Mouse (Mus musculus): Measurements from ENCODE around the gene Galm. TPM values are rescaled to one million over a fixed set of nuclear protein-coding genes. Genes with fewer than 3 reads are reported as not detected.

The Galm gene
- polyA plus RNA-seq, 1 experiment from 2014 or later = 3.4 TPM

GRCm38 (mm10) chr17:80097221-80097620 lies 30.1 kb upstream of the Galm start:
- Histone ChIP-seq H3K27me3 (no peaks in the 10 kb centered on the region), H3K4me1 (peaks cover 16% of the 10 kb centered on the region), H3K9ac (no peak overlapping the region), H3K27ac (no peak overlapping the region), H3K4me3 (no peak overlapping the region), H3K9me3 (replicated peaks) (no peaks in the 10 kb centered on the region), H3K36me3 (ENCODE audit: poor library complexity, severe bottlenecking) (no peaks in the 10 kb centered on the region), H3K4me2 (no peak overlapping the region)
- 35% methylated on average over 2 of the region's 2 CpGs for WGBS
- ATAC-seq = no peak

- Histone ChIP-seq H3K9me3 (replicated peaks) (no peaks in the 10 kb centered on the region), H3K9ac (no peak overlapping the region), H3K27ac (no peak overlapping the region), H3K27me3 (no peaks in the 10 kb centered on the region), H3K4me3 (no peak overlapping the region), H3K4me2 (no peak overlapping the region), H3K4me1 (peaks cover 16% of the 10 kb centered on the region), H3K36me3 (ENCODE audit: poor library complexity, severe bottlenecking) (no peaks in the 10 kb centered on the region)
- WGBS = 88% methylated on average over 6 of the region's 6 CpGs
- no peak for ATAC-seq
Measured at GRCm38 (mm10) chr17:80099823-80100222, 27.4 kb upstream of the Galm start.

- WGBS = 86% methylated on average over 10 of the region's 10 CpGs
Measured at GRCm38 (mm10) chr17:80105348-80105978, 21.8 kb upstream of the Galm start.

GRCm38 (mm10) chr17:80112665-80113305 lies 14.5 kb upstream of the Galm start:
- H3K27me3 ChIP-seq = no peaks in the 10 kb centered on the region
- H3K27ac ChIP-seq = no peak overlapping the region
- WGBS = 85% methylated on average over 5 of the region's 5 CpGs
- H3K4me2 ChIP-seq = no peak overlapping the region
- no peaks in the 10 kb centered on the region for H3K36me3 ChIP-seq (ENCODE audit: poor library complexity, severe bottlenecking)
- H3K4me1 ChIP-seq = no peaks in the 10 kb centered on the region
- H3K9ac ChIP-seq = no peak overlapping the region
- no peak overlapping the region for H3K4me3 ChIP-seq
- no peak for ATAC-seq
- H3K9me3 ChIP-seq (replicated peaks) = no peaks in the 10 kb centered on the region

More at GRCm38 (mm10) chr17:80105348-80105978, 21.8 kb upstream of the Galm start:
- no peak overlapping the region for H3K27ac ChIP-seq
- ATAC-seq = no peak
- no peaks in the 10 kb centered on the region for H3K27me3 ChIP-seq
- no peaks in the 10 kb centered on the region for H3K36me3 ChIP-seq (ENCODE audit: poor library complexity, severe bottlenecking)
- no peaks in the 10 kb centered on the region for H3K9me3 ChIP-seq (replicated peaks)
- no peak overlapping the region for H3K9ac ChIP-seq
- H3K4me1 ChIP-seq = no peaks in the 10 kb centered on the region
- H3K4me2 ChIP-seq = no peak overlapping the region
- H3K4me3 ChIP-seq = no peak overlapping the region

GRCm38 (mm10) chr17:80113468-80113867 lies 13.8 kb upstream of the Galm start:
- Histone ChIP-seq H3K4me3 (no peak overlapping the region), H3K4me1 (no peaks in the 10 kb centered on the region), H3K27me3 (no peaks in the 10 kb centered on the region), H3K27ac (no peak overlapping the region), H3K36me3 (ENCODE audit: poor library complexity, severe bottlenecking) (no peaks in the 10 kb centered on the region), H3K4me2 (no peak overlapping the region), H3K9ac (no peak overlapping the region), H3K9me3 (replicated peaks) (no peaks in the 10 kb centered on the region)
- 78% methylated on average over 4 of the region's 4 CpGs for WGBS
- no peak for ATAC-seq

GRCm38 (mm10) chr17:80120396-80120795 lies 6.9 kb upstream of the Galm start:
- no peak overlapping the region for H3K4me3 ChIP-seq
- no peaks in the 10 kb centered on the region for H3K4me1 ChIP-seq
- no peaks in the 10 kb centered on the region for H3K36me3 ChIP-seq (ENCODE audit: poor library complexity, severe bottlenecking)
- no peak overlapping the region for H3K4me2 ChIP-seq
- no peaks in the 10 kb centered on the region for H3K27me3 ChIP-seq
- WGBS = 91% methylated on average over 3 of the region's 3 CpGs
- no peak for ATAC-seq
- H3K27ac ChIP-seq = no peak overlapping the region
- H3K9me3 ChIP-seq (replicated peaks) = no peaks in the 10 kb centered on the region
- no peak overlapping the region for H3K9ac ChIP-seq

- 71% methylated on average over 1 of the region's 1 CpGs for WGBS
Measured at GRCm38 (mm10) chr17:80121833-80122232, 5.4 kb upstream of the Galm start.

GRCm38 (mm10) chr17:80124985-80125750 lies 2.1 kb upstream of the Galm start:
- WGBS = 88% methylated on average over 5 of the region's 5 CpGs
- no peak overlapping the region for H3K4me3 ChIP-seq
- H3K27ac ChIP-seq = no peak overlapping the region
- H3K4me2 ChIP-seq = no peak overlapping the region
- 0 out of 2 replicates have a peak, but pooled peaks cover 3% of the 10 kb centered on the region for H3K27me3 ChIP-seq
- ATAC-seq = no peak
- H3K36me3 ChIP-seq (ENCODE audit: poor library complexity, severe bottlenecking) = no peaks in the 10 kb centered on the region
- peaks cover 12% of the 10 kb centered on the region for H3K4me1 ChIP-seq
- H3K9me3 ChIP-seq (replicated peaks) = no peaks in the 10 kb centered on the region
- no peak overlapping the region for H3K9ac ChIP-seq

More at GRCm38 (mm10) chr17:80121833-80122232, 5.4 kb upstream of the Galm start:
- Histone ChIP-seq H3K9me3 (replicated peaks) (no peaks in the 10 kb centered on the region), H3K4me1 (no peaks in the 10 kb centered on the region), H3K4me3 (no peak overlapping the region), H3K9ac (no peak overlapping the region), H3K36me3 (ENCODE audit: poor library complexity, severe bottlenecking) (no peaks in the 10 kb centered on the region), H3K27me3 (0 out of 2 replicates have a peak, but pooled peaks cover 3% of the 10 kb centered on the region), H3K4me2 (no peak overlapping the region), H3K27ac (no peak overlapping the region)
- ATAC-seq = no peak

- 91% methylated on average over 6 of the region's 6 CpGs for WGBS
- Histone ChIP-seq H3K9ac (no peak overlapping the region), H3K4me3 (no peak overlapping the region), H3K4me2 (no peak overlapping the region), H3K27me3 (0 out of 2 replicates have a peak, but pooled peaks cover 3% of the 10 kb centered on the region), H3K9me3 (replicated peaks) (no peaks in the 10 kb centered on the region), H3K4me1 (peaks cover 13% of the 10 kb centered on the region), H3K36me3 (ENCODE audit: poor library complexity, severe bottlenecking) (no peaks in the 10 kb centered on the region), H3K27ac (no peak overlapping the region)
- ATAC-seq = no peak
Measured at GRCm38 (mm10) chr17:80126166-80126565, 1.1 kb upstream of the Galm start.

GRCm38 (mm10) chr17:80128476-80128990 lies 1.3 kb downstream of the Galm start:
- no peak for ATAC-seq
- no peaks in the 10 kb centered on the region for H3K36me3 ChIP-seq (ENCODE audit: poor library complexity, severe bottlenecking)
- WGBS = 81% methylated on average over 13 of the region's 13 CpGs
- no peak overlapping the region for H3K9ac ChIP-seq
- peaks cover 16% of the 10 kb centered on the region for H3K4me1 ChIP-seq
- 0 out of 2 replicates have a peak, but pooled peaks cover 3% of the 10 kb centered on the region for H3K27me3 ChIP-seq
- no peak overlapping the region for H3K27ac ChIP-seq
- H3K9me3 ChIP-seq (replicated peaks) = no peaks in the 10 kb centered on the region
- H3K4me3 ChIP-seq = no peak overlapping the region
- H3K4me2 ChIP-seq = peak overlapping the region; percentile 63; the same call in 1 of the 2 replicates

GRCm38 (mm10) chr17:80129387-80129786 lies 2.1 kb downstream of the Galm start:
- H3K27me3 ChIP-seq = 0 out of 2 replicates have a peak, but pooled peaks cover 3% of the 10 kb centered on the region
- no peak overlapping the region for H3K9ac ChIP-seq
- H3K36me3 ChIP-seq (ENCODE audit: poor library complexity, severe bottlenecking) = no peaks in the 10 kb centered on the region
- H3K9me3 ChIP-seq (replicated peaks) = no peaks in the 10 kb centered on the region
- H3K4me3 ChIP-seq = no peak overlapping the region
- H3K4me2 ChIP-seq = no peak overlapping the region
- peaks cover 16% of the 10 kb centered on the region for H3K4me1 ChIP-seq
- 47% methylated on average over 4 of the region's 4 CpGs for WGBS
- H3K27ac ChIP-seq = no peak overlapping the region
- no peak for ATAC-seq

All from forebrain, embryonic 13.5 days (tissue).